Mouse (Mus musculus): ENCODE data around the gene Elmsan1.

The Elmsan1 gene

GRCm38 (mm10) chr12:84176126-84176769, 42.4 kb downstream of the Elmsan1 start:
- DNase-seq (ENCODE audit: low read depth, low spot score): no peak

GRCm38 (mm10) chr12:84175659-84176061, 43.0 kb downstream of the Elmsan1 start:
- peak; percentile 85 for DNase-seq (ENCODE audit: low read depth, low spot score)

GRCm38 (mm10) chr12:84174871-84175270, 43.8 kb downstream of the Elmsan1 start:
- peak; percentile 75 for DNase-seq (ENCODE audit: low read depth, low spot score)

- peak; percentile 57 for DNase-seq (ENCODE audit: low read depth, low spot score)
Measured at GRCm38 (mm10) chr12:84174190-84174811, 44.4 kb downstream of the Elmsan1 start.

- DNase-seq (ENCODE audit: low read depth, low spot score): no peak
Measured at GRCm38 (mm10) chr12:84173309-84173915, 45.3 kb downstream of the Elmsan1 start.

- no peak for DNase-seq (ENCODE audit: low read depth, low spot score)
Measured at GRCm38 (mm10) chr12:84172862-84173261, 45.8 kb downstream of the Elmsan1 start.

- no peak for DNase-seq (ENCODE audit: low read depth, low spot score)
Measured at GRCm38 (mm10) chr12:84172216-84172615, 46.5 kb downstream of the Elmsan1 start.

GRCm38 (mm10) chr12:84170610-84171009, 48.1 kb downstream of the Elmsan1 start:
- DNase-seq (ENCODE audit: low read depth, low spot score): no peak

- DNase-seq (ENCODE audit: low read depth, low spot score): peak; percentile 63
Measured at GRCm38 (mm10) chr12:84165631-84166373, 52.9 kb downstream of the Elmsan1 start.

- DNase-seq (ENCODE audit: low read depth, low spot score): no peak
Measured at GRCm38 (mm10) chr12:84163586-84164110, 55.0 kb downstream of the Elmsan1 start.

- DNase-seq (ENCODE audit: low read depth, low spot score): no peak
Measured at GRCm38 (mm10) chr12:84163133-84163532, 55.5 kb downstream of the Elmsan1 start.

GRCm38 (mm10) chr12:84161616-84162433, 56.9 kb downstream of the Elmsan1 start:
- peak; percentile 40 for DNase-seq (ENCODE audit: low read depth, low spot score)

GRCm38 (mm10) chr12:84161116-84161515, 57.6 kb downstream of the Elmsan1 start:
- no peak for DNase-seq (ENCODE audit: low read depth, low spot score)

- no peak for DNase-seq (ENCODE audit: low read depth, low spot score)
Measured at GRCm38 (mm10) chr12:84160491-84160890, 58.2 kb downstream of the Elmsan1 start.

GRCm38 (mm10) chr12:84158156-84158555, 60.5 kb downstream of the Elmsan1 start:
- DNase-seq (ENCODE audit: low read depth, low spot score): no peak

GRCm38 (mm10) chr12:84156210-84156609, 62.5 kb downstream of the Elmsan1 start:
- DNase-seq (ENCODE audit: low read depth, low spot score): no peak

GRCm38 (mm10) chr12:84155523-84155871, 63.2 kb downstream of the Elmsan1 start:
- no peak for DNase-seq (ENCODE audit: low read depth, low spot score)

- DNase-seq (ENCODE audit: low read depth, low spot score): peak; percentile 95
Measured at GRCm38 (mm10) chr12:84154786-84155522, 63.7 kb downstream of the Elmsan1 start.

GRCm38 (mm10) chr12:84153414-84153813, 65.3 kb downstream of the Elmsan1 start:
- no peak for DNase-seq (ENCODE audit: low read depth, low spot score)

GRCm38 (mm10) chr12:84152352-84153190, 66.1 kb downstream of the Elmsan1 start:
- no peak for DNase-seq (ENCODE audit: low read depth, low spot score)

Measured in skeletal muscle tissue, adult 2 months (tissue).